Mouse (Mus musculus) CD4-positive, CD25-positive, alpha-beta regulatory T cell, adult 4 months (primary cell): ENCODE data around the gene Col7a1. TPM values are rescaled to one million over a fixed set of nuclear protein-coding genes. Genes with fewer than 3 reads are reported as not detected.

ENCODE experiments used
- ATAC-seq: one replicate; pipeline ENCODE4 v1.8.0; 2017
- polyA plus RNA-seq, 2 experiments: library from polyadenylated mRNA; unstranded; fragments of 100-300 nt; shearing (Covaris generic); gene quantifications; one replicate each; pipeline ENCODE4 v1.2.1; 2017

The Col7a1 gene
- polyA plus RNA-seq, 2 experiments from 2014 or later = not detected

DNA sequence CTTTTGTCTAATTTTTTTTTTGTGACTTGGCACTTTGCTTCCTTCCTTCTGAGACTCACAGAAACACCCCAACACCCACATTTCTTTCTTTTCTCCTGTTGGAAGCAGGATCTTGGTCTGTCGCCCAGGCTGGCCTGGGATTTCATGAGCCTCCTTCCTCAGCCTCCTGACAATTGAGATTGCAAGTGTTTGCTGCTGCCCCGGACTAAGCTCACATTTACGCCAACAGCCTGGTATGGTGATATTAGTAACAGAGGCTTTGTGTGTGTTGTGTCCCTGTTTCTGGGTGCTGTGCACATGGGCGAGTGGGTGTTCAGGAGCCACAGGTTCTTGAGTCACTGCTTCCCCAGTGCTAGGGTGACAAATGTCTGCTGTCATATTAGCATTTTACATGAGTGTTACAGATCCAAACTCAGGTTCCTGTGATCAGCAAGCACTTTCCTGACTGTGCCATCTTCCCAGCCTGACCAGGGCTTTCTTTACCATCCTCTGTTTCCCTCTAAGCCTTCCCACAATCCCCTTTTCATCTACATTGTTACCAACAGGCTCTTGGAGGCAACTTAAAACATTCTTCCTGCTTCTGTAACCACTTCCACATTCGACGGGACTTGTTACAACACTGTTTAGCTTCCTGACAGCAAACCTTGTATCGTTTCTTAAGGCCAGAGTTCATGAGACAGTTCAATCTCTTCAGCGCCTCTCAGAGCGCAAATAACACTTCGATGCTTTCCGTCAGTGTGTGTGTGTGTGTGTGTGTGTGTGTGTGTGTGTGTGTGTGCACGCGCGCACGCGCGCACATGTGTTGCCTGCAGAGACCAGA, 69.7 kb downstream of the Col7a1 start:
- ATAC-seq = peak; percentile 39

DNA sequence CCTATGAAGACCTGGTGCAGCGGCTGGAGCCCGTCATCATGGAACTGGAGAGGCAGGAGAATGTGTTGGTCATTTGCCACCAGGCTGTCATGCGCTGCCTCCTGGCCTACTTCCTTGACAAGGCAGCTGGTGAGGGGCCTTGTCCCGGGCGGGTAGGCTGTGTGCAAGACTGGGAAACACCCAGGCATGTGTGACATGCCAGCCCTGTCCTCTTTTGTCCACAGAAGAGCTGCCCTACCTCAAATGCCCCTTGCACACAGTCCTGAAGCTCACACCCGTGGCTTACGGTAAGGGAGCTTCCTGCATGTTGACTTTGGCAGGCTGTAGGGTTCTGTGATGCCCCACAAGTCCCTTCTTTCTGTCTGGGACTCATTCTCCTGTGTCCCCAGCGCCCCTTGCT, 74.1 kb downstream of the Col7a1 start:
- no peak for ATAC-seq

DNA sequence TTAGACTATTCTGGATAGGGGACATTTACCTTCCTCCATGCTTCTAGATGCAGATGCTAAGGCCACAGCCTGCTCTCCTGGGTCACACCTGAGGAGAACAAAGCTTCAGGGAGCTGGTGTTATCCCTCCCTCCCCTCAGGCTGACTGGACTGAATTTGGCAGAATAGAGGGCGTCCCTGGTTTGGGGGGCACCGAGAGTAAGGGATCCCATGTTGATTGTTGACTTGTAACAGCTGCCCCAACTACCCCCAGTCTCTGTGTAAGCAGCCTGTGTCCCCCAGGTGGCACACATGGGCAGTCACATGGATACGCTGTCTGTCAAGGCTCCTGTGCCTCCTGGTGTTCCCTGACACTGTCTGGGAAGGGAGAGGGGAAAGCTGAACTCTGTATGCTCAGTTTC, 75.0 kb downstream of the Col7a1 start:
- no peak for ATAC-seq

DNA sequence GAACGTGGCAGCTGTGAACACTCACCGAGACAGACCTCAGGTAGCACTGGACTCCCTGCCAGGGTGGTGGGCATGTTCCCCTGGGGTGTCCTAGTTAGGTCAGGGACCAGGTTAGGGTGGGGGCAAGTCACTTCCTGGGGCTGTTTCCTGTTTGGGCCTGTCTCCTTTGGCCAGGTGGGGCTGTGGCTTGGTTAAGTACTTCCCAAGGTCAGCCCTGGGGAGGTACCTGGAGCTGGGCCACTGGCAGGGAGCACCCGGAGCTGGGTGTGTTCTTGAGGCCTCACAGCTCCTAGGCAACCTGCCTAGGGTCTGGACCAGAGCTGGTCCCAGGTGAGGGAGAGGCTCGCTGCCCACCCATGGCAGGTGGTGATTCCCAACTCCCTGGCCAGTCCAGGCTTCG, 75.5 kb downstream of the Col7a1 start:
- ATAC-seq = no peak

DNA sequence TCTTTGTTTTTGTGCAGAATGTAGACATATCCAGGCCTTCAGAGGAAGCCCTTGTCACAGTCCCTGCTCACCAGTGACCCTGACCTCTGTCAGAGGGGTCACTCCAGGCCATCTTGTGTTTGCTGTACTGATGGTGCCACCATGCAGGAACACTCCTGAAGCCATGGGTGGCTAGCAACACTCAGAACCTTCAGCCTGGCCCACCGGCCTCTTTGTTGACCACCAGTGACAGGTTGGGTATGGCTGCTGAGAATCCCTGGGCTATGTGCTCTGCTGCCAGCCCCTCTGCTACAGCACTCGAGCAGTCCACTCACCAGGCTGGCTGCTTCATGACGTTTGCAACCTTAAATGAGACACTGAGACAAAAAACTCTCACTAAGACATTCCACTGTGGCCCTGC, 76.9 kb downstream of the Col7a1 start:
- no peak for ATAC-seq

DNA sequence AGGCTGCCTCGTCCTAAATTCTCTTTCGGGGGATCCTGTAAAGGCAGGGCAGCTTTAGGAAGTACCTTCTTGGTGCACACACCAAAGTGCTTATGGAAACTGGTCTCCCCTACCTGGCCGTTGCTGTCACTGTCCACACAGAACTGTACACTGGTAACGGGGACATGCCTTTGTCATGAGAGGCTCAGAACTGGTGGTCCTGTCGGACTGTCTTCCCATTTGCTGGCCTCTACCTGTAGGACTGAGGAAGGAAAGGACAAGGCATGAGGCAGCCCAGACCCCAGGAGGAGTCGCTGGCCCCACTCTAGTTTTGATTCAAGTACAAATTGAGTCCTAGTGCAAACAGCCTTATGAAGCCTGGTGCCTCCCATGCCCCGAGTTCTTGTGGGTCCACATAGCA, 77.6 kb downstream of the Col7a1 start:
- ATAC-seq = no peak

DNA sequence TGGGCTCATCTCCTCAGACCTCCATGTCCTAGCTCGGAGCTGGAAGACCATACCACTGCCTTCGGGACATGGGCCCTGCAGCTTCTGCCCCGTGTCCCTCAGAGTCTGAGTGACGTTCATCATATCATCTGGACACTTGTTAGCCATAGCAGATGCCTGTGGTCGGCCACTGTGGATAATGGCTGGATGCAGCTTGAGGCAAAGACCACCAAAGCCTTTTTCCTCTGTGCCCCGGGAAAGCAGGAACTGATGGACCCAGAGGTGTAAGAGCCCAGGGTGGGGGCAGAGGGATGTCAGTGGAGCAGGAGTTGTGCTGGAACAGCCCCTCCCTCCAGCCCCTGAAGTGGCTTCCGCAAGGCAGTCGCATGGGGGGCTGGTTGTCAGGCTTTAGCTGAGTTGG, 78.3 kb downstream of the Col7a1 start:
- no peak for ATAC-seq

DNA sequence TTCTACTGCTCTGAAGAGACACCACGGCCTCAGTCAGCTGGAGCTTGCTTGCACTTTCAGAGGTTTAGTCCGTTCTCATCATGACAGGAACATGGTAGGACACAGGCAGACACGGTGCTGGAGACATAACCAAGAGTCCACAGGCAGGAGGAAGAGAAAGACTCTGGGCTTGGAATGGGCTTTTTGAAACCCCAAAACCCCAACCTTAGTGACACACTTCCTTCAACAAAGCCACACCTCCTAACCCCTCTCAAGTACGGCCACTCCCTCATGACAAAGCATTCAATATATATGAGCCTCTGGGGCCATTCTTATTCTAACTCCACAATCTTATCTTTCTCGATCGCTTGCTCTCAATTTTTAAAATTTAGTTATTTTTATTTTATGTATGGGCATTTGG, 79.0 kb downstream of the Col7a1 start:
- ATAC-seq = no peak

Other genes with a start within 250 kb of the Col7a1 start
- gene Ip6k2, start 169.8 kb upstream of the Col7a1 start, polyA plus RNA-seq = 10 to 100 TPM; 20.1 to 27.6 TPM
- gene Nckipsd, start 145.2 kb upstream of the Col7a1 start, polyA plus RNA-seq = 1 to 10 TPM; 7.5 to 7.8 TPM
- gene Celsr3, start 127.3 kb upstream of the Col7a1 start, polyA plus RNA-seq = under 1 TPM in 1 of 2 experiments, not detected in 1; 0.05 TPM
- gene Slc26a6, start 100.3 kb upstream of the Col7a1 start, polyA plus RNA-seq = 10 to 100 TPM in 1 of 2 experiments, 1 to 10 TPM in 1; 8.2 to 24.2 TPM
- gene Tmem89, start 39.0 kb upstream of the Col7a1 start, polyA plus RNA-seq = under 1 TPM in 1 of 2 experiments, not detected in 1; 0.46 TPM
- 100 to 1,000 TPM; 182 to 369 TPM for gene Uqcrc1, start 17.0 kb upstream of the Col7a1 start, polyA plus RNA-seq
- gene Ucn2, start 32.4 kb downstream of the Col7a1 start, polyA plus RNA-seq = not detected
- 10 to 100 TPM in 1 of 2 experiments, 1 to 10 TPM in 1; 6.1 to 12.7 TPM for gene Pfkfb4, start 38.2 kb downstream of the Col7a1 start, polyA plus RNA-seq
- gene Shisa5, start 85.0 kb downstream of the Col7a1 start, polyA plus RNA-seq = 1,000 to 10,000 TPM; 3,771 to 6,921 TPM
- gene Trex1, start 106.1 kb downstream of the Col7a1 start, polyA plus RNA-seq = 10 to 100 TPM; 36.2 to 61.7 TPM
- 10 to 100 TPM; 23.4 to 32.1 TPM for gene Atrip, start 120.5 kb downstream of the Col7a1 start, polyA plus RNA-seq
- 10 to 100 TPM; 13.5 to 16.0 TPM for gene Ccdc51, start 128.9 kb downstream of the Col7a1 start, polyA plus RNA-seq
- 100 to 1,000 TPM; 679 to 933 TPM for gene Tma7, start 129.0 kb downstream of the Col7a1 start, polyA plus RNA-seq
- gene Plxnb1, start 141.8 kb downstream of the Col7a1 start, polyA plus RNA-seq = 1 to 10 TPM in 1 of 2 experiments, under 1 TPM in 1; 0.94 to 1.2 TPM
- not detected for gene Fbxw21, start 208.5 kb downstream of the Col7a1 start, polyA plus RNA-seq
- gene Fbxw13, start 242.4 kb downstream of the Col7a1 start, polyA plus RNA-seq = not detected